ENCODE assay signal across 9 mouse cellular contexts in the genomic region with DNA sequence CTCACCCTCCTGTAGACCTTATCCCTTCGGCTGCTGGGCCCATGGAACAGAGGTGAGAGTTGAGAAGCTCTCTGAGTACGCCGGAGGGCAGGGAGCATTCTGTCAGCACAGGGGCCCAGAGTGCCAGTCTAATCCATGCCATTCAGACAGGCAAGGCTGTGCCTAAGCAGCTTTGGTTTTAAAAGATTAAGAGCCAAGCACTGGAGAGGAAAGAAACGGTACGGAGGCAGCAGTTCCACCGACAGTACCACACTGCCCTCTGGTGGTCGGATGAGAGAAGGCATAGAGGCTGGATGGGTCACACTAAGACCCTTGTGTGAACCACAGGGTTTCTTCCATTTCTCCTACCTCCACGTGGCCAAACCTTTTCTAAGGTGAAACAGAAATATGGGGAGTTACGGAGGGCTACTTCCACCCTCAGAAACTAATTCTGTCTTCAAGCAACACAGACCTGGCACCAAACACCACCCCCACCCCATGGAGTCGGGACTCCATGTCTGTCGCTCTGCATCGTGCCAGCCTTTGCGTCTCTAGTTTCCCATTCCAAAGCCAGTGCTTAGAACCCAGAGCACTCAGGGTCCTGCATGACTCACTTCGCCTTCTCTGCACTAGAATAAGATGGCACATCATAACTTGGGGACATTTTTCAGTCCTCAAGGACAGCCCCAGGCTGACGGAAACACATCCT.
A peak's percentile ranks its signal among the peaks of the same experiment; 100 is the strongest.
DNase-seq lines count a peak whose midpoint lies in the region; ATAC-seq and TF ChIP-seq lines count a peak whose summit lies in the region.
"Had no signal": no experiment of that assay in that cellular context is flagged by ENCODE, and none has a peak within 500 bp of the region (broad histone marks: within the 10 kb centered on the region; RNA-seq: fewer than 3 reads in every experiment).

No protein-coding gene starts in this region.

- peak overlapping the region; percentile 45 for H3K4me2 ChIP-seq in forebrain, embryonic 13.5 days
- H3K4me2 ChIP-seq in heart, postnatal 0 days (ENCODE audit: low read depth, low read length) = peak overlapping the region; percentile 32; the same call in 1 of the 2 replicates
- H3K4me2 ChIP-seq in liver, postnatal 0 days (ENCODE audit: low read depth, low read length) = no peak overlapping the region

- no peak for TF ChIP-seq EP300 in heart, postnatal 0 days (IDR thresholded peaks at IDR 0.05; ENCODE audit: low read depth)
- TF ChIP-seq EP300 in liver, postnatal 0 days (IDR thresholded peaks at IDR 0.05; ENCODE audit: low read depth) = no peak

- H3K36me3 ChIP-seq in forebrain, embryonic 13.5 days (ENCODE audit: poor library complexity, severe bottlenecking) = no peaks in the 10 kb centered on the region
- H3K36me3 ChIP-seq in heart, postnatal 0 days (replicated peaks; ENCODE audit: control insufficient read depth, insufficient read depth, low read length) = no peaks in the 10 kb centered on the region
- no peaks in the 10 kb centered on the region for H3K36me3 ChIP-seq in liver, postnatal 0 days (replicated peaks; ENCODE audit: insufficient read depth, low read length)

- DNase-seq in ES-CJ7 (ENCODE audit: low read depth, low spot score) = peak; percentile 84
- peak; percentile 77 for DNase-seq in heart, postnatal 0 days (ENCODE audit: low spot score)
- peak; percentile 84 to 93 for DNase-seq in kidney, postnatal 36 days
- DNase-seq in liver, postnatal 0 days = peak; percentile 82
- DNase-seq in ovary, adult 18-20 months (ENCODE audit: low spot score) = peak; percentile 51
- peak; percentile 24 to 30 for DNase-seq in thymus, adult 18-20 months

- 34% methylated on average over 15 of the region's 15 CpGs for WGBS in forebrain, embryonic 13.5 days
- 37% methylated on average over 15 of the region's 15 CpGs for WGBS in heart, postnatal 0 days
- 44% methylated on average over 15 of the region's 15 CpGs for WGBS in liver, postnatal 0 days (ENCODE audit: insufficient replicate concordance)

- no peaks in the 10 kb centered on the region for H3K27me3 ChIP-seq in forebrain, embryonic 13.5 days
- H3K27me3 ChIP-seq in heart, postnatal 0 days (ENCODE audit: control insufficient read depth, insufficient read depth, low read length) = no peaks in the 10 kb centered on the region
- H3K27me3 ChIP-seq in liver, postnatal 0 days (ENCODE audit: insufficient read depth, low read length) = peaks cover 6% of the 10 kb centered on the region; the same call in 1 of the 2 replicates

- TF ChIP-seq CTCF in heart, postnatal 0 days (IDR thresholded peaks at IDR 0.05; ENCODE audit: low read depth) = peak; percentile 98
- TF ChIP-seq CTCF in liver, postnatal 0 days (IDR thresholded peaks at IDR 0.05; ENCODE audit: low read depth) = peak; percentile 95

- no peak overlapping the region for H3K9ac ChIP-seq in forebrain, embryonic 13.5 days
- H3K9ac ChIP-seq in heart, postnatal 0 days (replicated peaks; ENCODE audit: low read depth, low read length) = no peak overlapping the region
- no peak overlapping the region for H3K9ac ChIP-seq in liver, postnatal 0 days (replicated peaks)

- H3K4me3 ChIP-seq in forebrain, embryonic 13.5 days = no peak overlapping the region
- no peak overlapping the region for H3K4me3 ChIP-seq in heart, postnatal 0 days (ENCODE audit: low read depth, low read length)
- H3K4me3 ChIP-seq in liver, postnatal 0 days (ENCODE audit: low read depth, low read length) = no peak overlapping the region
- H3K4me3 ChIP-seq: megakaryocyte, embryonic 14.5 days had no signal

- peak; percentile 71 for ATAC-seq in cerebellum, adult (ENCODE audit: insufficient number of reproducible peaks, low FRiP score, low TSS enrichment)
- ATAC-seq in forebrain, embryonic 13.5 days = peak; percentile 82
- peak; percentile 58; the same call in 1 of the 2 replicates for ATAC-seq in heart, postnatal 0 days (ENCODE audit: insufficient read depth, low read depth)
- peak; percentile 55; the same call in 1 of the 2 replicates for ATAC-seq in liver, postnatal 0 days

- peak overlapping the region; percentile 25; the same call in 1 of the 2 replicates for H3K27ac ChIP-seq in forebrain, embryonic 13.5 days
- H3K27ac ChIP-seq in heart, postnatal 0 days (ENCODE audit: low read depth) = no peak overlapping the region
- no peak overlapping the region for H3K27ac ChIP-seq in liver, postnatal 0 days (ENCODE audit: low read depth)

- no peaks in the 10 kb centered on the region for H3K9me3 ChIP-seq in forebrain, embryonic 13.5 days (replicated peaks)
- no peaks in the 10 kb centered on the region for H3K9me3 ChIP-seq in heart, postnatal 0 days (replicated peaks; ENCODE audit: control insufficient read depth, low read length)
- H3K9me3 ChIP-seq in liver, postnatal 0 days (ENCODE audit: low read length) = no peaks in the 10 kb centered on the region
- H3K9me3 ChIP-seq: megakaryocyte, embryonic 14.5 days had no signal

- H3K4me1 ChIP-seq in forebrain, embryonic 13.5 days = peaks cover 18% of the 10 kb centered on the region
- no peaks in the 10 kb centered on the region for H3K4me1 ChIP-seq in heart, postnatal 0 days (ENCODE audit: control insufficient read depth, insufficient read depth)
- no peaks in the 10 kb centered on the region for H3K4me1 ChIP-seq in liver, postnatal 0 days (ENCODE audit: insufficient read depth)

Comparison
In these comparisons a context has a peak if more than half of its experiments do, and no peak if none do; other contexts are left out.
1. DNase-seq: peak in every context shown above with its lines; median percentile 88 in kidney, postnatal 36 days; 84 in ES-CJ7; 82 in liver, postnatal 0 days; 77 in heart, postnatal 0 days; 51 in ovary, adult 18-20 months; 27 in thymus, adult 18-20 months.